Mouse (Mus musculus): ENCODE measurements around the gene Zfp600.
A peak's percentile ranks its signal among the peaks of the same experiment; 100 is the strongest.
"Not testable (repeated sequence)": the region's sequence is repeated elsewhere in the genome, so short reads cannot be mapped to it uniquely, and the experiment has no call there.

The Zfp600 gene

GRCm38 (mm10) chr4:146156524-146156923 lies at the start of gene Zfp600:
Zfp600 (plus strand) TSS chr4:146156824.
- DNase-seq (ENCODE audit: inconsistent age in 2 of 2, low spot score in 1 of 2), result not testable (repeated sequence)

- peak in 1 of 2 experiments; percentile 25 for DNase-seq (ENCODE audit: inconsistent age in 2 of 2, low spot score in 1 of 2)
Measured at GRCm38 (mm10) chr4:146162893-146163292, 6.3 kb downstream of the Zfp600 start.

GRCm38 (mm10) chr4:146167202-146167832 lies 10.7 kb downstream of the Zfp600 start:
- peak in 1 of 2 experiments; percentile 20 for DNase-seq (ENCODE audit: inconsistent age in 2 of 2, low spot score in 1 of 2)

GRCm38 (mm10) chr4:146167879-146168532 lies 11.4 kb downstream of the Zfp600 start:
- peak; percentile 10 to 35 for DNase-seq (ENCODE audit: inconsistent age in 2 of 2, low spot score in 1 of 2)

- DNase-seq (ENCODE audit: inconsistent age in 2 of 2, low spot score in 1 of 2), result not testable (repeated sequence)
Measured at GRCm38 (mm10) chr4:146168730-146169215, 12.1 kb downstream of the Zfp600 start.

- peak; percentile 11 to 47 for DNase-seq (ENCODE audit: inconsistent age in 2 of 2, low spot score in 1 of 2)
Measured at GRCm38 (mm10) chr4:146173378-146174226, 17.0 kb downstream of the Zfp600 start.

- not testable (repeated sequence) for DNase-seq (ENCODE audit: inconsistent age in 2 of 2, low spot score in 1 of 2)
Measured at GRCm38 (mm10) chr4:146204357-146204756, 47.7 kb downstream of the Zfp600 start.

GRCm38 (mm10) chr4:146239252-146240244 lies 82.9 kb downstream of the Zfp600 start:
- peak in 1 of 2 experiments; percentile 9 for DNase-seq (ENCODE audit: inconsistent age in 2 of 2, low spot score in 1 of 2)

- DNase-seq (ENCODE audit: inconsistent age in 2 of 2, low spot score in 1 of 2), result peak in 1 of 2 experiments; percentile 15
Measured at GRCm38 (mm10) chr4:146242119-146242518, 85.5 kb downstream of the Zfp600 start.
